Mouse (Mus musculus) fat pad, adult 2 months (tissue): ENCODE results near the gene Aym1.
"Not testable (repeated sequence)": the region's sequence is repeated elsewhere in the genome, so short reads cannot be mapped to it uniquely, and the experiment has no call there.

Source experiments
- DNase-seq: peaks from one replicate; pipeline ENCODE4 v3.0.0-alpha.2; 2011; ENCODE audit warnings: low read depth, low spot score; ENCODE audit errors: extremely low read depth

The Aym1 gene

DNA sequence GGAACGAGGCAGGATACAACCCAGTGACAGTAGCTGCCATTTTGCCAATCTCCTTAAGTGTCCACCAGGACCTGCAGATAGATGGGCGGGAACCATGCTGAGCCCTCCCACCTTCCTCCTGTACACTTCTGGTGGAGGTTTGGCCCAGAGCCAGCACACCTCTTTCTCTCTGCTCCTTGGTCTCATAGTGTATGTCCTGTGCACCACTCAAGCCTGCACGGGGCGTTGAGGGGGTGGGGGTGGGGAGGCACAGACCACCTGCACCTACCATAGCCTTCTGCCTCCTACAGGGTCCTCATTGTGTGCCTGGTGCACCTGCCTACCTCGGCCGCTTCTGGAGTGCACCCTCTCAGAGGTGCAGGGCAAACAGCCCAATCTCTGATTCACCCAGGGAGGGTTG is 4.5 kb upstream of the Aym1 start:
- DNase-seq, result no peak

DNA sequence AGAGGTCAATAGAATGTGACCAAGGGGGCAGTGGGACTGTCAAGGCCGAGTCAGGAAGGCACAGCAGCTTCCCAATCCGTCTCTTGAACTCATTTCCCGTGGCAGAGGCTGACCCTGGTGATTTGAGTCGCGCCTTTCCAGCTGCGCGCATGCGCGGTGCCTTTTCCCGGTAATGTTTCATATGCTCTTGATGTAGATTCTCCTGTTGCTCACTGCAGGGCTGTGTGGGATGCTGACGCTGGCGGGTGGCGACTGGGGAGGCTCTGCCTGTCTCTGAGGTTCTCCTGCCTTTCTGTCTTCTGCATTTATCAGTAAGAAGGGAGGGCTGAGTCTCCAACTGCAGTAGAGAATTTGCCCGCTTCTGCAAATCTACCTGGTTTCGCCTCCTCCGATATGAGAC is 2.8 kb upstream of the Aym1 start:
- DNase-seq, result no peak

DNA sequence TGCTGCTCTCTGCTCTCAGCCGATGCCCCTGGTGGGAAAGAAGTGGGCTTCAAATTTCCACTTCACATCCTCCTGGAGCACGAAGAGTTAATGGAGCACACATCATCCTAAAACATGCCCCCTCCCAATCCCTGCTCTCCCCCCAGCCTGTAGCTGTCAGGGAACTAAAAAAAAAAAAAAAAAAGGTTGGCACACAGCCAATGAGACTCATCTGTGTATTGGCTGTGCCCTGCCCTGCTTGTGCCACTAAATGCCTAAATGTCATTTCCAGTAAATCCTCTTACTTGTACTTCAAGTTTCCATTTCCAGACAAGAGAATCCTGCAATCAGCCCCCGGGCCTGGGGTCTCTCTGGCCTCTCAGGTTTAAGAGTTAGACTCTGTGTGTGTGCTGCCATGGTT is 562 bp downstream of the Aym1 start:
- DNase-seq, result no peak

DNA sequence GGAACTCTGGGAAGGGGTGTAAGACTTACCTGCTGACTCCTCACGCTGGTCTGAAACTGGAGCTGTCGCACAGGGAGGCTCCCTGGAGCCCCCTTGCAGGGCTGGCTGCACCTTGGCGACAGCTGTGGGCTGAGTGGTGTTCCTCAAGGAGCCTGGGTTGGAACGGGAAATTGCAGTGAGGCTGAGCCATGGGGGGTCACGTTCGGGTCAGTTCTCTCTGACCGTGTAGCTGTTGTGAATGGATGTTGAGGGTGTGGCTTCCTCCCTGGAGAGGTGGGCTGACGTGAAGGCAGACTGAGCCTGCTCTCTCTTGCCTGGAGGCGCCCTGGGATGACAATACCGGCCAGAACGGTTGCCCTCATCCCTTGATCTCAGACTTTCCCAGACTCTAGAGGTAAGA is 1.7 kb downstream of the Aym1 start:
- no peak for DNase-seq

DNA sequence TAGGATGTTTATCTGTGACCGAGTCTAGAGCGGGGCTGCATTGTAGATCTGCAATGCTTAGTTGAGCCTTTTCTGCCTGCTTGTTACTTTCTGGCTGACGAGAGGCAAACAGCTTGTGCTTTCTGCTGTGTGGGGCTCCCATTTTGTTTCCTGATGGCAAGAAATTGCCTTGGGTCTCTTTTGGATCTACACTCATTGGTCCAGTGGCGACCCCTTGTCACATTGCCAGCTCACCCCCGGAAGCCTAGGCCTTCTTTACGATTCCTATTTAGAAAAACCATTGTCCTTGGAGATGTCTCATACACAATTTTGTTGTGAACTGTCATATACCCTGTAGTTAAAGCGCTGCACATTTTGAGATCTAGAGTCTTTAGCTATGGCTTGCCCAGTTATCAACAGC is 4.2 kb downstream of the Aym1 start:
- DNase-seq, result no peak

DNA sequence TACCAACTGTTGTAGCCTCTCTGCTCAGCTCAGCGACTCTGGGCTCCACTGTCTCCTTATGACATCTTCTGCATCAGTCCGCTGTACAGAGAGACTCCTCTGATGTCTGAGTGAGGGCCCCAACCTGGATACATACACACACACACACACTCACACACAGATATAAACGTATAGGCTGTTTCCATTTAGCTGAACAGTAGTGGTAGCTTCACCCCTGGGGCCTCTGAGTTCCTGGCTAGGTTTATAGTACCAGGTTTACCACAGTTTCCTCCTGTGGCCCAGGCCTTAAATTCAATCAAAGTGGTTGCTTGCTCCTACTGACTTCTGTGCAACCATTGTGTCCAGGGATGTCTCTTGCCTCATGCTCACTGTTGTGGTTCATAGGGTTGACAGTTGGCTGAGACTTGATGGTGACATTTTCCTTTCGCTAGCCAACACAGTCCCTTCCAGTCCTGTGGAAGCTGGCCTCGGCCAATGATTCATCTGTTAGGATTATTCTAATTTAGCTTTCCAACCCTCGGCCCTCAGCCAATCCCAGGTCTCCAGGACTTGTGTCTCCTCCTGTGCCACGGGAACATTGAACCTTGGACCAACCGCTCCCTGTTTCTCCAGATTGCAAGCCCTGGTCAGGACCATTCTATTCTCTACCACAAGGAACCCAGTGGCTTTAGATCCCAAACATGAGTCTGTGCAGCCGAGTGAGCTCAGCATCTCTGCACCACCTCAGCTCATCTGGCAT is 5.3 kb downstream of the Aym1 start:
- no peak for DNase-seq

DNA sequence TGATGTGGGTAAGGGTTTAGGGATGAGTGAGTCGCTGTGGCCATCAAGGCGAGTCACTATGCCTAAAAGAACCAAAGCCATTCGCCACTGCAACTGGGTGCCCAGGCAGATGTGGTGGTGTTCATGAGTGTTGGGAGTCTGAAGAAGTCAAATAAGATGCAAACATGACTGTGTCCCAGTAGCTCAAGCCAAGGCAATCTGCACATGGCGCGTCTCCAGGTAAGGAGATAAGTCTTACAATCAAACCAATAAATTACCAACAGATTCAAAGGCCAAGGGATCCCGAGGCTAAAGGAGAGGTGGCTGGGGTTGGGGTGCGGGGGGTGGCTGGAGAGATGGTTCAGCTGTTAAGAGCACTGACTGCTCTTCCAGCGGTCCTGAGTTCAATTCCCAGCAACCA is 6.1 kb downstream of the Aym1 start:
- DNase-seq, result no peak

DNA sequence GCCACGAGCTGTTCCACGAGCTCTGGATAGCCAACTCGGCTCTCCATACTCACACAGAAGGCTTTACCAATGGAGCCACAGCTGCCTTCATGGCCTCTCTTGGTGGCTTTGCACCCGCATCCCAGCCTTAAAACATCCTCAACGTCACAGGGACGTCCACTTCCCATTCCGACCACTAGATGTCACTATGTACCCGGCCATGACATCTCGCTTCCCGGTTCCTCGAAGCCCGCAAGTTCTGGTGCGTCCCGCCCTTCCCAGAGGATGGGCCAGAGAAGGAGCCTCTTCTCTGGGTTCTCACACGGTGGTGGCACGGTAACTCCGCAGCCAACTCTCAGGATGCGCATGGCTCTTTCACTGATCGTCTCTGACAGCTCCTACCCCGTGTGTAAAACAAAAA is 8.8 kb downstream of the Aym1 start:
- no peak for DNase-seq

DNA sequence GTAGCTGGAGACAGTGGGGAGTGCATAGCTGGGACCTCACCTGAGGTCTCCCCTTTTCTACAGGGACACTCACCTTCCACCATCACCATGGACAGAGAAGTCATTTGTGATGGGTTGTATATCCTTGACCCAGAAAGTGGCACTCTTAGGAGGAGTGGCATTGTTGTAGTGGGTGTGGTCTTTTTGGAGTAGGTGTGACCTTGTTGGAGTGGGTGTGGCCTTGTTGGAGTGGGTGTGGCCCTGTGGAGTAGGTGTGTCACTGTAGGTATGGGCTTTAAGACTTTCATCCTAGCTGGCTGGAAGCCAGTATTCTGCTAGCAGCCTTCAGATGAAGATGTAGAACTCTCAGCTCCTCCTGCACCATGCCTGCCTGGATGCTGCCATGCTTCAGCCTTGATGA is 10.6 kb downstream of the Aym1 start:
- not testable (repeated sequence) for DNase-seq

DNA sequence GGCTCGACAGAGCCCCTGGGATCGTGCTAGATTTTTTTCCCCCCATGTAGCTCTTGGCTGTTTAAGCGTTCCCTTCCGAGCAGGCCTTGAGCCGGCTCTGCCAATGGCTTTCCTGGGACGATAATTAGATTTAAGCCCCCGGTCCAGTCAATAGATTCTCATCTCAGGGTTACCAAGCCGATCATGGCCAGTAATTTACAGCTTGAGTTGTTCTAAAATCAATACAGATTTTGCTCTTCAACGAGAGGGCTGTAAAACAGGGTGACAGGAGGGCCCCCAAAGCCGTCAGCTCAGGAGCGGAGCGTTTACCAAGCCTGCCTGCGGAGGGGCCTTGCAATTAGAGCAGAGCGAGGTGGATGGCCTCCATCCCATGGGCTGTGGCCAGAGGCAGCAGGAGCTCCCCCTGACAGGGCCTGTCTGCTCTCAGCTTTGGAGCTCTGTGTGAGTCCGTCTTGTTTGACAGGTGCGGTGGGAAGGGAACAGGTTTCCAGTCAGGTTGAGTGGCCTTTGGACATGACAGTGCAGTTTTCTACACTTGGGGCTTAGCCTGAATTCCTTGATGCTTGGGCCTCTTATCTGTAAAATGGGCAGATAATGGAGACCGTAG is 12.3 kb downstream of the Aym1 start:
- DNase-seq, result no peak

DNA sequence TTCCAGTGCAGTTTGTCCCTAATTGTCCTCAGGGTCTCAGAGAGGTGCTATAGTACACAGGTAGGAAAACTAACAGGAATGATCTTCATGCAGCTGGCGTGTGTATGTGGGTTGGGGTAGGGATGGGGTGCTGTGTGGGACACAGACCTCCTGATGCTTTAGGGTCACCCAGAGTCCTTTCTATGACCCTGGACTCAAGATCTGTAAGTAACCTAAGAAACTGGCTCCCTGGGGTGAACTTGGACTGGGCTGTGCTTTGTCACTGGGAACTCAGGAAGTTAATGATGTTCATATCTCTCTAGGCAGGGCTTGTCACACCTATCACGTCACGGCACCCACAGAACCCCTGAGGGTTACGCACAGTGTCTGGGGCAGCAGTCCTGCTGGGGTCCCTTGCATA is 15.4 kb downstream of the Aym1 start:
- no peak for DNase-seq

DNA sequence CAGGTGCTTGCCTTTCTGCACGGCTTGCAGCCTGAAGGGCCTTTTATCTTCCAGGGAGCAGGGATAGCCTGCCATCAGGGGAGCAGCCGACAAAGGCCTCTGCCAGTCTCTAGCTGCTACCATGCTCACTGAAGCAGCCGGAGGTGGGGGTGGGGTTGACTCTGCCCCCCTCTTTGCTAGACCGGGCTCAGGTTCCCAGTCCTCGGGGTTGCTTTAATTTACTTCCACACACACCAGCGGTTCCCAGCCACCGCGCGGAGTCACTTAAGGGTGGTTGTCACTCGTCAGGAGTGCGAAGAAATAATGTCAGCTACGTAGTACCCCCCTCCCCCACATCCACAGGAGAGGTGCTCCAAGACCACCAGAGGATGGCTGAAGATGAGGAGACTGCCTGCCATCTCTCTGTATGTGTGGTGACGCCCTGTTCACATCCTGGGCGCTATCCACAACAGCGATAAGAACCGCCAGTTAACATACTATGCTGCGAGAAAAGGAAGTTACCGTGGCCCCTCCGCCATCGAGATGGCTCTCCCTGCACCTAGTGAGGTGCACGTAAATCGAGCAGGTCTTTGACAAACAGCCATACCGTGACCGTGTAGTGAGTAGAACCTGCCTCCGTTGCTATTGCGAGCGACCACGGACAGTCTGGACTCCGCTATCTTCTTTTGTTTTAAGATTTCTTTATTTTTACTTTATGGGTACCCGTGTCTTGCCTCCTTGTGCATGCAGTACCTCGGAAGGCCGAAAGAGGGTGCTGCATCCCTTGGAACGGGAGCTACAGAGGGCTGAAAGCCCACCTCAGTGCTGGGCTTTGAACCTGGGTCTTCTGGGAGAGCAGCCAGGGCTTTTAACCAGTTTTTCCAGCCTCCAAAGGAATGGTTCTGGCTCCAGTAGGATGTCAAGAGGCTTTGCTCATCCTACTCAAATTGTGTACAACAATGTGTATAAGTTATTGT is 16.2 kb downstream of the Aym1 start:
- DNase-seq, result no peak

DNA sequence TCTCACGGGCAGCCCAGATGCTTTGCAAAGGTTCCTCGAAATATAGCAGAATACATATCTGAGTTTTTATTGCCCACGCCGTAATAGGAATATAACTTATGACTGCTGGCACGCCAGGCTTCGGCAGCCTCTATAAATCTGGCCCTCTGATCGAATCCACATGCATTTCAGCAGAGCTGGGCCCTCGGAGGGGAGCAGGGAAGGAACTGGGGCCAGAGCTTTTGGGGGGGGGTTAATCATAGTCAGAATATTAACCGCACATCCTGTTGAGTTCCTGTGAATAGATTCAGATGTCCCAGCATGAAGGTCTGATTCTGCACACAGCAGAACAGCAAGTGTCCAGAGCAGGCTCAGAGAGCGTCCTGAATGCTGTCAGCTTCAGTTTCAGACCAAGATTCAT is 17.2 kb downstream of the Aym1 start:
- DNase-seq, result no peak

DNA sequence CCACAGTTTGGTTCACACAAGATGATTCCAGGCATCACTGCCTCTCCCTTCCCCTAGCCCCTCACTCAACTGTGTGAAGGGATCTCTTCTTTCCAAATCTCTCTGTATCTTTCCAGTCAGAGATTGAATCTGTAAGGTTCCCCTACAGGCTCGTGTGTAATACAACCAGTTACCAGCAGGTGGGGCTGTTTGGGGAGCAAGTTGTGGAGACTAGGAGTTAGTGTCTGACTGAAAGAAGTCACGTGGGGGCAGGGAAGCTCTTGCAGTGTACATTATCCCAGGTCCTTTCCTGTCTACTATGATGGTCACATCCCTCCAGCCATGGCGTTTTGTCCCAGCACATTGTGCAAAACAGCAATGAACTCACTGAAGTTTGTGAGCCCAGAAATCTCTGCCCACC is 18.7 kb downstream of the Aym1 start:
- DNase-seq, result no peak

DNA sequence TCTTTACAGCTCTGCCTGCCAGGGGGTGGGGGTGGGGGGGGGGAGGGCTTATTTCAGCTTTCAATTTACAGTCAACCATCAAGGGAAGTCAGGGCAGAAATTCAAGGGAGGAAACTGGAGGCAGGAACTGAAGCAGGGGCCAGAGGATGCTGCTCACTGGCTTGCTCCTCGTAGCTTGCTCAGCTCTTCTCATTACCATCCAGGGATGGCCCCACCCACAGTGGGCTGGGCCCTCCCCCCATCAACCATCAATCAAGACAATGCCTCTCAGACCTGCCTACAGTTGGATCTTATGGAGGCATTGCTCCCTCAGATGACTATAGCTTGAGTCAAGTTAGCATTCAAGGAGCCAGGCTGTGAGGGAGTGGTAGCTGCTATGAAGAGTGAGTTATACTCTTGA is 19.2 kb downstream of the Aym1 start:
- DNase-seq, result no peak

DNA sequence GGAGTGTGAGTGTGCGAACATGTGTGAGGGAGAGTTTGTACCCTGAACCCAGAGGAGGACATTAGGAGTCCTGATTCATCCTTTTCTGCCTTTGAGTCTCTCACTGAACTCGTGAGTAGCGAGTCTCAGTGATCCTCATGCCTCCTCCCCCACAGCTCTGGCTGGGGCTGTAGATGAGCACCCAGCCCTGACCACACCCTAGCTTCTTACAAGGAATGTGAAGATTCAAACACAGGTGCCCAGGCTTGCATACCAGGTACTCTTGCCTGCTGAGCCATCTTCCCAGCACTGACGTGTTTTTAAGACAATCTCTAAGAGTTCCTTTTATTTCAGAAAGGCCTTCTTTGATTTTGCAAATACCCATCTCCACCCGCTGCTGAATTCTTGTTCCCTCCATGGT is 22.3 kb downstream of the Aym1 start:
- no peak for DNase-seq

DNA sequence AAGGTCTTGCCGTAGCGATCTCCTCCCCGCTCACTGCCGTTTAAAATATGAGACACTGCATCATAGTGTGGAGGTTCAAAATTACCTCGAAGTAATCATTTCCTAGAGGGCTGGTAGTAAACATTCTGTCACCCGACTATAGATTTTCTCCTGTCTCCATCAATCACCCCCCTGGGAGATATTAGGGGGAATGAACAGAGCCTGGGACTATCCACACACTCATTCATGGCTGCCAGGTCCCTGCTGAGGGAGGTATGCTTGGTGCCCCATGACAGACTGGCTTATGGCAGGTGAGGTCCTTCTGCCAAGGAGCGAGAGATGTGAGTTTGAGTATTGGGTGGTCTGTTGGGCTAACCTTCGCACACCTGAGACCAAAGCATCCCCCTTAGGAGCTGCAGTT is 23.5 kb downstream of the Aym1 start:
- no peak for DNase-seq

DNA sequence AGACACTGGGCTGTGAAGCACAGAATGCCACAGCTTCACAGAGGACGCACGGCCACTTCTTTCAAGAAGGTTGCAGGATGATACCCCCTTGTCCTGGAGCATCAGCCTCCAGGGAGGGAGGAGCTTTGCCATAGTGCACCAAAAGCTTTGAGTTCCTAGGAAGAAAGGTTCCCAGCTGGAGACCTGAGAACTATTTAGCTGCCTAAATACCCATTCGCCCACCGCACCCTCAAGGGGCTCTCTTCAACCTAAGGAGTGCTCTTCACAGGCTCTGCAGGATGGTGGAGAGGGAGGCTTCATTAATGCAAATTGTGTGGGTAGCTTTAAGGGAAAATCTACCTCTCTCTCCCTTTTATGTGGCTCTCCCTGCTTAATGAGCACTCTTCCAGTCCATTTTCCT is 25.5 kb downstream of the Aym1 start:
- no peak for DNase-seq

DNA sequence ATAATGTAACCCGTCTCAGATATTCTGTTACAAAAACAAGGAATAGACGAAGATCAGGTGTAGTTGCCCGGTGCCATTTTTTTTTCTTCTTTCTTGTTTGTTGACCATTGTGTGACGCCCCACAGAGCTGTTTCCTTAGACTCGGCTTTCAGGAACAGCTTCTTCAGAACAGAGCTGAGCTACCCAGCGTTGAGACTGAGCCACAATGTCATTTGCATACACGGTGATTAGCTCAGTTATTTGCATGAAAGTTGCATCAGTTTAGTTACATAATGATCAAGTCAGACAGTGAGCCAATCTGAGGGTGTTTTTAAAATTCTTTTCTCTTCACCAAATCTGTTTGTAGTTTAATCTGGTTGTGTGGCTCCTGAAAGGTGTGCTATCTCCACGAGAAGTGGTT is 36.7 kb downstream of the Aym1 start:
- DNase-seq, result no peak

DNA sequence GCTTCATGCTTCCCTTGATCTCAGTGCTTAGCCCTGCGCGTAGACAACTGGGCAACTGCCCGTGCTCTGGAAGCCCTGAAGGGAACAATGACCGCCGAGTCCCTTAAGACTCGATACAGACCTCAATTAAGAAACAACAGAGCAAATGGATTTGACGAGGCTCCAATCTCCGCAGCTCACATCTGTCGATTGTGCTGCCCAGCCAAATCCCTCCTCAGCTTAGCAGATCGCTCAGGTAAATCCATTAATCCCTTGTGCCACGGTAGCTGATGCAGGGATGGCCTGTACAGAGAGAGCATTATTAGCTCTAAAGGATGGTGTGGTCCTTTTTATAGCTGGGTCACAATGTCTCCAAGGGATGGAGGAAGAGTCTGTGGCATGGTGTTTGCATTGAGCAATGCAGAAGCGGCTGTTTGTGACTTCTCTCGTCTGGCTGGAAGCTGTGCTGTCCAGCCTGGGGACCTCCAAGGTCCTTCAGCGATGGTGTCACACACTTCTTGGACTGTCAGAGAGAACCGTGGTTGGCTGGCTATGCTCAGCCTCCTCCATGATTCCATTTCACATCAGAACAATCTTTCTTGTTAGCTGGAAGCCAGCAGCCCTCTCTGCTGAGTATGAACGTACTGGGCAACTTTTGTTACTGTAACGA is 39.3 kb downstream of the Aym1 start:
- DNase-seq, result no peak
